8 mouse cellular contexts compared by ENCODE assay signal in genomic region chr2:69822361-69823128, GRCm38 (mm10). TPM values are rescaled to one million over a fixed set of nuclear protein-coding genes. Genes with fewer than 3 reads are reported as not detected.
DNase-seq lines count a peak whose midpoint lies in the region; ATAC-seq and TF ChIP-seq lines count a peak whose summit lies in the region.

No protein-coding gene starts in this region.

- peak; percentile 71 for DNase-seq in kidney, postnatal 10 days
- peak; percentile 34 for DNase-seq in ovary, adult 18-20 months (ENCODE audit: low spot score)
- DNase-seq in thymus, postnatal 36 days, result peak; percentile 24 to 34

- H3K4me1 ChIP-seq in E14TG2a.4 (replicated peaks; ENCODE audit: low read depth, low read length), result peaks cover 18% of the 10 kb centered on the region
- no peaks in the 10 kb centered on the region; the same call in none of the 2 replicates for H3K4me1 ChIP-seq in bone marrow, adult 2 months (ENCODE audit: control insufficient read depth, insufficient read depth, low read length)
- no peaks in the 10 kb centered on the region; the same call in 1 of the 2 replicates for H3K4me1 ChIP-seq in embryonic fibroblast, embryonic 13.5 days (ENCODE audit: control insufficient read depth, insufficient read depth, low read length)
- H3K4me1 ChIP-seq in heart, embryonic 13.5 days, result peaks cover 45% of the 10 kb centered on the region
- H3K4me1 ChIP-seq in lung, embryonic 15.5 days, result peaks cover 9% of the 10 kb centered on the region

- H3K27me3 ChIP-seq in E14TG2a.4 (ENCODE audit: insufficient read depth, low read length), result peaks cover 41% of the 10 kb centered on the region
- H3K27me3 ChIP-seq in heart, embryonic 13.5 days (replicated peaks), result no peaks in the 10 kb centered on the region
- no peaks in the 10 kb centered on the region for H3K27me3 ChIP-seq in lung, embryonic 15.5 days

- H3K9me3 ChIP-seq in E14TG2a.4 (ENCODE audit: low read length), result no peaks in the 10 kb centered on the region
- H3K9me3 ChIP-seq in heart, embryonic 13.5 days, result no peaks in the 10 kb centered on the region
- no peaks in the 10 kb centered on the region for H3K9me3 ChIP-seq in lung, embryonic 15.5 days

- peak overlapping the region; percentile 85 for H3K4me3 ChIP-seq in E14TG2a.4 (replicated peaks; ENCODE audit: low read length)
- peak overlapping the region; percentile 85 for H3K4me3 ChIP-seq in bone marrow, adult 2 months (replicated peaks; ENCODE audit: control insufficient read depth, low read depth, low read length)
- peak overlapping the region; percentile 56 for H3K4me3 ChIP-seq in embryonic fibroblast, embryonic 13.5 days (ENCODE audit: insufficient read depth, low read length)
- H3K4me3 ChIP-seq in heart, embryonic 13.5 days, result peak overlapping the region; percentile 88
- peak overlapping the region; percentile 88 for H3K4me3 ChIP-seq in lung, embryonic 15.5 days

- peak overlapping the region; percentile 83 for H3K27ac ChIP-seq in bone marrow, adult 2 months (ENCODE audit: control insufficient read depth, insufficient read depth, low read depth, low read length, poor library complexity)
- no peak overlapping the region for H3K27ac ChIP-seq in embryonic fibroblast, embryonic 13.5 days (ENCODE audit: insufficient read depth, low read length)
- peak overlapping the region; percentile 98 for H3K27ac ChIP-seq in heart, embryonic 13.5 days (replicated peaks)
- H3K27ac ChIP-seq in lung, embryonic 15.5 days, result peak overlapping the region; percentile 95

- H3K36me3 ChIP-seq in E14TG2a.4 (ENCODE audit: insufficient read depth, low read length), result no peaks in the 10 kb centered on the region
- peaks cover 22% of the 10 kb centered on the region for H3K36me3 ChIP-seq in heart, embryonic 13.5 days
- no peaks in the 10 kb centered on the region for H3K36me3 ChIP-seq in lung, embryonic 15.5 days

- peak overlapping the region; percentile 98 for H3K9ac ChIP-seq in heart, embryonic 13.5 days
- peak overlapping the region; percentile 91 for H3K9ac ChIP-seq in lung, embryonic 15.5 days

- no peak for TF ChIP-seq CTCF in E14TG2a.4 (conservative IDR thresholded peaks at IDR 0.05; ENCODE audit: low read length)
- no peak for TF ChIP-seq CTCF in bone marrow, adult 2 months (IDR thresholded peaks at IDR 0.05; ENCODE audit: control insufficient read depth, insufficient read depth, low read length)
- TF ChIP-seq CTCF in embryonic fibroblast, embryonic 13.5 days (IDR thresholded peaks at IDR 0.05; ENCODE audit: borderline replicate concordance, insufficient read depth, low read length), result no peak

- ATAC-seq in heart, embryonic 13.5 days (ENCODE audit: extremely low read depth, insufficient number of reproducible peaks, low FRiP score, low TSS enrichment), result peak; percentile 79; the same call in 1 of the 2 replicates
- peak; percentile 80 for ATAC-seq in lung, embryonic 15.5 days (ENCODE audit: borderline replicate concordance, extremely low read depth, low FRiP score, low TSS enrichment)

- H3K4me2 ChIP-seq in heart, embryonic 13.5 days, result peak overlapping the region; percentile 85
- H3K4me2 ChIP-seq in lung, embryonic 15.5 days, result peak overlapping the region; percentile 80

- under 1% methylated on average over 70 of the region's 80 CpGs for WGBS in bone marrow, adult 2 months
- under 1% methylated on average over 79 of the region's 80 CpGs for WGBS in heart, embryonic 13.5 days
- WGBS in lung, embryonic 15.5 days, result under 1% methylated on average over 60 of the region's 80 CpGs

- TF ChIP-seq POLR2A in bone marrow, adult 2 months (IDR thresholded peaks at IDR 0.05; ENCODE audit: borderline replicate concordance, control insufficient read depth, low read depth, low read length), result no peak
- TF ChIP-seq POLR2A in embryonic fibroblast, embryonic 13.5 days (IDR thresholded peaks at IDR 0.05; ENCODE audit: low read depth, low read length), result peak; percentile 45

RNA-seq across cellular contexts. Expression of gene Klhl23, which starts 0.8 kb away (rescaled TPM):
- polyA plus RNA-seq in bone marrow, adult 2 months (2011; ENCODE audit: insufficient read depth, insufficient read length, low replicate concordance, missing spikeins), result 4.9 and 6.2 TPM in 2 replicates
- 22.5 and 30.2 TPM in 2 replicates for polyA plus RNA-seq in embryonic fibroblast, embryonic 13.5 days (2011; ENCODE audit: insufficient read length, low read depth, missing spikeins)
- 42.8 and 47.3 TPM in 2 replicates for polyA plus RNA-seq in heart, embryonic 13.5 days (2015; fragmentation: Nextera tagmentation; extraction: Ambion mirVana)
- polyA plus RNA-seq in lung, embryonic 15.5 days (2015; fragmentation: Nextera tagmentation; extraction: Ambion mirVana), result 36.4 and 38.6 TPM in 2 replicates

RNA-seq across cellular contexts. Expression of gene Phospho2, which starts 33.1 kb away (rescaled TPM):
- 6.6 and 13.8 TPM in 2 replicates for polyA plus RNA-seq in bone marrow, adult 2 months (2011; ENCODE audit: insufficient read depth, insufficient read length, low replicate concordance, missing spikeins)
- polyA plus RNA-seq in embryonic fibroblast, embryonic 13.5 days (2011; ENCODE audit: insufficient read length, low read depth, missing spikeins), result 16.3 and 22.5 TPM in 2 replicates
- 14.4 and 16.7 TPM in 2 replicates for polyA plus RNA-seq in heart, embryonic 13.5 days (2015; fragmentation: Nextera tagmentation; extraction: Ambion mirVana)
- 19.2 and 19.4 TPM in 2 replicates for polyA plus RNA-seq in lung, embryonic 15.5 days (2015; fragmentation: Nextera tagmentation; extraction: Ambion mirVana)

RNA-seq across cellular contexts. Expression of gene Ccdc173, which starts 33.2 kb away (rescaled TPM):
- 1.1 and 1.9 TPM in 2 replicates for polyA plus RNA-seq in bone marrow, adult 2 months (2011; ENCODE audit: insufficient read depth, insufficient read length, low replicate concordance, missing spikeins)
- polyA plus RNA-seq in embryonic fibroblast, embryonic 13.5 days (2011; ENCODE audit: insufficient read length, low read depth, missing spikeins), result 1.1 and 1.8 TPM in 2 replicates
- 1.0 and 1.4 TPM in 2 replicates for polyA plus RNA-seq in heart, embryonic 13.5 days (2015; fragmentation: Nextera tagmentation; extraction: Ambion mirVana)
- polyA plus RNA-seq in lung, embryonic 15.5 days (2015; fragmentation: Nextera tagmentation; extraction: Ambion mirVana), result 2.6 and 3.2 TPM in 2 replicates

RNA-seq across cellular contexts. Expression of gene Ssb, which starts 38.8 kb away (rescaled TPM):
- 186 and 240 TPM in 2 replicates for polyA plus RNA-seq in bone marrow, adult 2 months (2011; ENCODE audit: insufficient read depth, insufficient read length, low replicate concordance, missing spikeins)
- polyA plus RNA-seq in embryonic fibroblast, embryonic 13.5 days (2011; ENCODE audit: insufficient read length, low read depth, missing spikeins), result 259 and 260 TPM in 2 replicates
- polyA plus RNA-seq in heart, embryonic 13.5 days (2015; fragmentation: Nextera tagmentation; extraction: Ambion mirVana), result 193 and 222 TPM in 2 replicates
- polyA plus RNA-seq in lung, embryonic 15.5 days (2015; fragmentation: Nextera tagmentation; extraction: Ambion mirVana), result 296 TPM in 2 replicates
